Mouse (Mus musculus): ENCODE measurements around the gene Utrn. TPM values are rescaled to one million over a fixed set of nuclear protein-coding genes. Genes with fewer than 3 reads are reported as not detected.

The Utrn gene
- polyA plus RNA-seq, 1 experiment, result 18.1 TPM

- H3K4me1 ChIP-seq (ENCODE audit: control insufficient read depth, insufficient read depth, low read length), result peaks cover 17% of the 10 kb centered on the region
- no peak overlapping the region for H3K27ac ChIP-seq (ENCODE audit: insufficient read depth, low read depth, low read length)
- TF ChIP-seq POLR2A (IDR thresholded peaks at IDR 0.05; ENCODE audit: borderline replicate concordance, low read depth, low read length) (no peak), CTCF (IDR thresholded peaks at IDR 0.05; ENCODE audit: low read depth, low read length) (no peak)
- H3K4me3 ChIP-seq (ENCODE audit: insufficient read depth, low read length), result no peak overlapping the region
Measured at GRCm38 (mm10) chr10:12754911-12755310, 114.3 kb downstream of the Utrn start.

DNA sequence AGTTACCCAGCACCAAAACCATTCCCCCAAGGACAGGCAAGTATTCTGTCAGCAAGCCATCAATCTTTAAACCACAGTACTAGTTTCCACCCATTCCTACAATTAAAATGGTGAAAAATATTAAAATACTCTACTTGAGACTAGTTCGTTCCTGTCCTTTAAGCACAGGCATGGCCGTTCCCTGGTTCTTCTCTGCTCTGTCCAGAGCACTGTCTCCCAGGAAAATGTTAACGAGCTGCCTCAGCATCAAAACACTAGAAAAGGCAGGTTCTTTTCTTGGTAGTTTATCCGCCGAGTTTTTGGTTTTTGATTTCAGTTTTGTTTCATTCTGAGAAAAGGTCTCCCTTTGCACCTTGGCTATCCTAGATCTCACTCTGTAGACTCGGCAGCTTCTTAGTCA lies 115.0 kb downstream of the Utrn start:
- Histone ChIP-seq H3K4me3 (ENCODE audit: insufficient read depth, low read length) (no peak overlapping the region), H3K27ac (ENCODE audit: insufficient read depth, low read depth, low read length) (no peak overlapping the region), H3K4me1 (ENCODE audit: control insufficient read depth, insufficient read depth, low read length) (peaks cover 17% of the 10 kb centered on the region)
- no peak for TF ChIP-seq POLR2A (IDR thresholded peaks at IDR 0.05; ENCODE audit: borderline replicate concordance, low read depth, low read length)
- TF ChIP-seq CTCF (IDR thresholded peaks at IDR 0.05; ENCODE audit: low read depth, low read length), result no peak

GRCm38 (mm10) chr10:12743717-12744116 lies 125.4 kb downstream of the Utrn start:
- TF ChIP-seq CTCF (IDR thresholded peaks at IDR 0.05; ENCODE audit: low read depth, low read length) (no peak), POLR2A (IDR thresholded peaks at IDR 0.05; ENCODE audit: borderline replicate concordance, low read depth, low read length) (no peak)
- H3K4me1 ChIP-seq (ENCODE audit: control insufficient read depth, insufficient read depth, low read length), result no peaks in the 10 kb centered on the region; the same call in 1 of the 2 replicates
- no peak overlapping the region for H3K4me3 ChIP-seq (ENCODE audit: insufficient read depth, low read length)
- no peak overlapping the region for H3K27ac ChIP-seq (ENCODE audit: insufficient read depth, low read depth, low read length)

- TF ChIP-seq POLR2A (IDR thresholded peaks at IDR 0.05; ENCODE audit: borderline replicate concordance, low read depth, low read length) (no peak), CTCF (IDR thresholded peaks at IDR 0.05; ENCODE audit: low read depth, low read length) (no peak)
- Histone ChIP-seq H3K4me3 (ENCODE audit: insufficient read depth, low read length) (no peak overlapping the region), H3K27ac (ENCODE audit: insufficient read depth, low read depth, low read length) (no peak overlapping the region), H3K4me1 (ENCODE audit: control insufficient read depth, insufficient read depth, low read length) (peaks cover 12% of the 10 kb centered on the region)
Measured at GRCm38 (mm10) chr10:12739302-12739987, 129.7 kb downstream of the Utrn start.

DNA sequence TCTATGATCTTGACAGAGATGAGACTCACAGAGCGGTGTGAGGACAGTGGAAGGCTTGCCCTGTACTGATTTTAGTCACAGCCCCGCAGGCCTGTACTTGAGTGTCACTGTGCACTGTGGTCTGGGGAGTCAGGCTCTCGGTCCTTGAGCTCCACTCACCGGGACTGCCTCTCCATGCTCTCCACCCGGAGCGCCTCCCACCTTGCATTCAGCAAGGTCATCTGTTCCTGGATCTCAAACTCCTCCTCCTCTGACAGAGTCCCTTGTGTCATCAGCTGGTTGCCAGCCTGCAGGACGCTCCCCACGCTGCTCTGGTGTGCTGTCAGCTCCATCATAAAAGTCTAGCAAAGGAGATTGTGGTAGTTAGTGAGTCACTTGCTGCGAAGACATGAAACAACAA lies 131.2 kb downstream of the Utrn start:
- no peak overlapping the region for H3K4me3 ChIP-seq (ENCODE audit: insufficient read depth, low read length)
- TF ChIP-seq CTCF (IDR thresholded peaks at IDR 0.05; ENCODE audit: low read depth, low read length) (no peak), POLR2A (IDR thresholded peaks at IDR 0.05; ENCODE audit: borderline replicate concordance, low read depth, low read length) (no peak)
- H3K4me1 ChIP-seq (ENCODE audit: control insufficient read depth, insufficient read depth, low read length), result peaks cover 12% of the 10 kb centered on the region
- no peak overlapping the region for H3K27ac ChIP-seq (ENCODE audit: insufficient read depth, low read depth, low read length)

DNA sequence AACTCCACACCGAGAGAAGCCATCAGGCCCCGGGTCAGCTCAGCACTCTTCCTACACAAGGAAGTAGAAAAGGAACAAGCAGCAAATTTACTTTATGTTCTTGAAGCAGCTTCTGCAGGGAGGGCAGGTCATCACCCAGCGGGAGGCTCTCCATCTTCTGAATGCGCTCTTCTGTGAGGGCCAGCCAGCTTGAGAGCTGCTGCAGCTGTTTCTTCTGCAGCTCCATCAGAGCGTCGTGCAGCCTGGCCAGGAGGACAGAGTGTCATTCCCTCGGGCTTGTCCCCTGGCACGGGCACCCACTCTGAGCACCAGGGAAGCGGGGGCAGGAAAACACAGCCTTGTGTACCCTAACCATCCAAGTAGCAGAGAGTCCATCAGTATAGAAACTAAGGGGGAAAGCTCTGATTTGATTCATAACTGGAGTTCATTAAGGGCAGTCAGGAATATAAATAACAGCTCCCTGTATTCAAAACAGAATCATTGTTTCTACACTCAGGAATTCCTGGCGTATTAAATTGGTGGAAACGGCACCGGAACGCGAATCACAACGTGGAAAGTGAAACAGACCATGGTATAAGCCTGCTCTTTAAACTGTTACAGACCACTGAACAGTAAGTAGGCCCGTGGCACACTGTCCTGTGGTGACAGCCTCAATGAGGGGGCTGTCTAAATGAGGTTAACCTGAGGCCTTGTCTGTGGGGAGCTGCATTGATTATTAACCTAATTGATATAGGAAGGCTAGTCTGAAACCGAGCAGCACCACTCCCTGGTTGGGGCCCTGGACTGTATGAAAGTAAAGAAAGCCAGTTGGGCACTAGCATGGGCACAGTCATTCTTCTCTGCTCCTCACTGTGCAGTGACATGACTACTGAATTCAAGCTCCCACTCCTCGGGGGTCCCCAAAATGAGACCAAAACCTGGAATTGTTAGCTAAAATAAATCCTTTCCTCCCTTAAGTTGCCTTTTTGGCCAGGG lies 132.0 kb downstream of the Utrn start:
- no peak overlapping the region for H3K27ac ChIP-seq (ENCODE audit: insufficient read depth, low read depth, low read length)
- TF ChIP-seq CTCF (IDR thresholded peaks at IDR 0.05; ENCODE audit: low read depth, low read length), result no peak
- no peak for TF ChIP-seq POLR2A (IDR thresholded peaks at IDR 0.05; ENCODE audit: borderline replicate concordance, low read depth, low read length)
- peaks cover 12% of the 10 kb centered on the region for H3K4me1 ChIP-seq (ENCODE audit: control insufficient read depth, insufficient read depth, low read length)
- H3K4me3 ChIP-seq (ENCODE audit: insufficient read depth, low read length), result no peak overlapping the region

DNA sequence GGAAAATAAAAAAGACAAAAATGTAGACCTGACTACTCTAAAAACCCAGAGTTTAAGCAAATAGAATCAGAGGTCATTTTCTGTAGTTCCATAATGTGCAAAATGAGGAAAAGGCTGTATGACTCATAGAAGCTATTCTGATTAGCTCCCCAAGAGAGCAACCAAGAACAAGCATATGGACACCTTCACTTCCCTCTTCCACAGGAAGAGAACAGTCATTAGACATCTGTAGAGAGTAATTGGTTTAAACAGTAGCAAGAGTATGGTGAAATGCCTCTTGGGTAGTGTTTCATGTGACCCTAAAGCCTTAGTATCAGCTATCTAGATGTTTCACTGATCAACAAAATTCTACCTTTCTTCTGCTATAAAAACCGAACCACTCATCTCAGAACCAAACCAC lies 133.5 kb downstream of the Utrn start:
- peaks cover 12% of the 10 kb centered on the region for H3K4me1 ChIP-seq (ENCODE audit: control insufficient read depth, insufficient read depth, low read length)
- H3K27ac ChIP-seq (ENCODE audit: insufficient read depth, low read depth, low read length), result peak overlapping the region; percentile 82
- TF ChIP-seq CTCF (IDR thresholded peaks at IDR 0.05; ENCODE audit: low read depth, low read length) (no peak), POLR2A (IDR thresholded peaks at IDR 0.05; ENCODE audit: borderline replicate concordance, low read depth, low read length) (no peak)
- no peak overlapping the region for H3K4me3 ChIP-seq (ENCODE audit: insufficient read depth, low read length)

DNA sequence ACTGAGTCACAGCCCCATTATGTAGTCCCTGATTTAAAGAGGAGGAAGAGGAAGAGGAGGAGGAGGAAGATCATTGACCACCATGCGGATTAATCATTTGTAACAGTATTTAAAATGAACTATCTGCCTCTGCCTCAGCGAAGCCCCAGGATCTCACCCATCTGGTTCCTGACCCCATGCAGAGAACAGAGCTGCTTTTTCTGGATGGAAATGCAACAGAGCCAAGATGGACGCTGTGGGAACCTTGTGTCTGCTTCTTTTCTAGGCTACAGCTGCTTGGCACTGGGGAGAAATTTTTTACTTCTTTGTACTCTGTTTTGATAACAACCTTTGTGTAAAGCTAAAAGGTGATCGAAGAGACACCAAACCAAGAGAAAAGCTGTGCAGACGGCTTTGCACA lies 137.7 kb downstream of the Utrn start:
- H3K27ac ChIP-seq (ENCODE audit: insufficient read depth, low read depth, low read length), result no peak overlapping the region
- peaks cover 12% of the 10 kb centered on the region for H3K4me1 ChIP-seq (ENCODE audit: control insufficient read depth, insufficient read depth, low read length)
- H3K4me3 ChIP-seq (ENCODE audit: insufficient read depth, low read length), result no peak overlapping the region
- no peak for TF ChIP-seq POLR2A (IDR thresholded peaks at IDR 0.05; ENCODE audit: borderline replicate concordance, low read depth, low read length)
- TF ChIP-seq CTCF (IDR thresholded peaks at IDR 0.05; ENCODE audit: low read depth, low read length), result no peak

DNA sequence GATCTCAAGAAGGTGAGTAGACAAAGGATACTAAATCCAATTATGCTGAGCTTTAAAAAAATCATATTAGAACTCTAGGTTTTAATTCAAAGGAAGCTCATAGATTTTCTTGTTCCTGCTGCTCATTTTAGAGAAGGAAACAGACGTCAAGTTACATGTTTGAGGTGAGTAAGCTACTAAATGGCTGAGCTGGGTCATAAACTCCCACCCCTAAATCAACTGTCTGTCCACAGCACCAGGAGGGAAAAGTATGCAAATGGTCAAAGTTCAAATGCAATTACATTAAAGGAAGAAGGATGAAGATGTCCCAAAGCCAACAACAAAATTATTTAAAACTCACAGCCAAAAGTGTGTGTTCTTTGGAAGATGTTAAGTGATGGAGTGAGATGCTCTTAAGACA lies 139.5 kb downstream of the Utrn start:
- TF ChIP-seq POLR2A (IDR thresholded peaks at IDR 0.05; ENCODE audit: borderline replicate concordance, low read depth, low read length), result no peak
- no peak for TF ChIP-seq CTCF (IDR thresholded peaks at IDR 0.05; ENCODE audit: low read depth, low read length)
- H3K4me3 ChIP-seq (ENCODE audit: insufficient read depth, low read length), result no peak overlapping the region
- H3K27ac ChIP-seq (ENCODE audit: insufficient read depth, low read depth, low read length), result no peak overlapping the region
- H3K4me1 ChIP-seq (ENCODE audit: control insufficient read depth, insufficient read depth, low read length), result peaks cover 3% of the 10 kb centered on the region

DNA sequence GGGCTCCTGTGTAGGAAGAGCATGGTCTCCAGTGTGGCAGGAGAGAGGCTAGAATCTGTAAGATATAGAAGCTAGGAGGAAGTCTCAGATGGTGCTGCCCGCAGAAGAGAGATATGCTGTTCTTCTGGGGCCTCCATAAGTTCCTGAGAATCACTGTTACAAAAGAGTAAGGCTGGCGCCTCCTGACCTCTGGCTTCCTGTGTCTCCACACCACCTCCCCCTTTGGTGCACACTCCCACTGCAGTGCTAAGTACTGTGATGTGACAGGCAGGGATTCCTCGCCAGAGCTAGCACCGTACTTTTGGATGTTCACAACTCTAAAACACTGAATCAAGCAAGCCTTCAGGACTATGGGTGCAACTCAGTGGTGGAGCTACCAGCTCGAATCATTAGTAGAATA lies 140.1 kb downstream of the Utrn start:
- Histone ChIP-seq H3K4me1 (ENCODE audit: control insufficient read depth, insufficient read depth, low read length) (peaks cover 3% of the 10 kb centered on the region), H3K27ac (ENCODE audit: insufficient read depth, low read depth, low read length) (no peak overlapping the region), H3K4me3 (ENCODE audit: insufficient read depth, low read length) (no peak overlapping the region)
- TF ChIP-seq POLR2A (IDR thresholded peaks at IDR 0.05; ENCODE audit: borderline replicate concordance, low read depth, low read length) (no peak), CTCF (IDR thresholded peaks at IDR 0.05; ENCODE audit: low read depth, low read length) (no peak)

Data from bone marrow macrophage, adult 2 months (primary cell).